Mouse (Mus musculus) myocyte (in vitro differentiated cells): ENCODE results near the gene Ly6f. TPM values are rescaled to one million over a fixed set of nuclear protein-coding genes. Genes with fewer than 3 reads are reported as not detected.

Source experiments
- H3K27me3 ChIP-seq: one replicate; pipeline ENCODE4 v1.6.1; 2011; ENCODE audit not compliant: control insufficient read depth, insufficient read depth, insufficient read length
- H3K36me3 ChIP-seq: one replicate; pipeline ENCODE4 v1.6.1; 2011; ENCODE audit not compliant: control insufficient read depth, insufficient read depth
- H3K4me2 ChIP-seq: one replicate; pipeline ENCODE4 v1.6.1; 2011; ENCODE audit warnings: low read depth, control low read depth
- H3K4me3 ChIP-seq: one replicate; pipeline ENCODE4 v1.5.1; 2011; ENCODE audit warnings: mild to moderate bottlenecking, control low read depth, moderate library complexity
- H3K79me2 ChIP-seq: one replicate; pipeline ENCODE4 v1.6.1; 2011; ENCODE audit not compliant: control insufficient read depth, insufficient read depth
- H3ac ChIP-seq: one replicate; pipeline ENCODE4 v1.6.1; 2011; ENCODE audit not compliant: control insufficient read depth, insufficient read length
- CEBPB ChIP-seq: IDR thresholded peaks from 2 replicates; pipeline ENCODE4 v1.6.1; 2011; ENCODE audit warnings: mild to moderate bottlenecking, moderate library complexity; ENCODE audit not compliant: poor library complexity, insufficient read depth, severe bottlenecking
- E2F4 ChIP-seq: IDR thresholded peaks from one replicate; pipeline ENCODE4 v1.6.1; 2011; ENCODE audit warnings: mild to moderate bottlenecking, control low read depth, moderate library complexity; ENCODE audit not compliant: insufficient read depth
- MAX ChIP-seq: IDR thresholded peaks from one replicate; pipeline ENCODE4 v1.6.1; 2011; ENCODE audit warnings: low read depth, mild to moderate bottlenecking, control low read depth
- MYOD1 ChIP-seq, 3 experiments: IDR thresholded peaks; one replicate each; pipeline ENCODE4 v1.6.1; 2011; ENCODE audit warnings: control low read depth in 2 of 3, low read depth in 2 of 3, mild to moderate bottlenecking in 2 of 3, moderate library complexity in 1 of 3; ENCODE audit not compliant: insufficient read length in 2 of 3, control insufficient read depth in 1 of 3
- MYOG ChIP-seq, 3 experiments: IDR thresholded peaks; one replicate each; pipeline ENCODE4 v1.6.1; 2011; ENCODE audit warnings: control low read depth in 2 of 3, low read depth in 2 of 3, mild to moderate bottlenecking in 2 of 3; ENCODE audit not compliant: insufficient read length in 2 of 3, control insufficient read depth in 1 of 3, insufficient read depth in 1 of 3
- POLR2A ChIP-seq: IDR thresholded peaks from one replicate; pipeline ENCODE4 v1.6.1; 2011; ENCODE audit warnings: low read depth, mild to moderate bottlenecking, control low read depth, moderate library complexity; ENCODE audit not compliant: insufficient read length
- POLR2AphosphoS2 ChIP-seq: IDR thresholded peaks from one replicate; pipeline ENCODE4 v1.6.1; 2011; ENCODE audit warnings: low read depth, control low read depth; ENCODE audit not compliant: insufficient read length
- REST ChIP-seq: IDR thresholded peaks from one replicate; pipeline ENCODE4 v1.6.1; 2011; ENCODE audit warnings: mild to moderate bottlenecking, control low read depth, moderate library complexity; ENCODE audit not compliant: insufficient read depth, insufficient read length
- SRF ChIP-seq: IDR thresholded peaks from one replicate; pipeline ENCODE4 v1.6.1; 2011; ENCODE audit warnings: low read depth; ENCODE audit not compliant: control insufficient read depth, insufficient read length
- TCF12 ChIP-seq: IDR thresholded peaks from one replicate; pipeline ENCODE4 v1.6.1; 2011; ENCODE audit warnings: mild to moderate bottlenecking, control low read depth; ENCODE audit not compliant: poor library complexity, insufficient read depth, severe bottlenecking
- TCF3 ChIP-seq: IDR thresholded peaks from one replicate; pipeline ENCODE4 v1.6.1; 2011; ENCODE audit warnings: low read depth, control low read depth; ENCODE audit not compliant: insufficient read length
- USF1 ChIP-seq: IDR thresholded peaks from one replicate; pipeline ENCODE4 v1.6.1; 2011; ENCODE audit warnings: low read depth, mild to moderate bottlenecking, control low read depth, moderate library complexity
- polyA plus RNA-seq: library from polyadenylated mRNA; unstranded; fragments of >200 nt; fragmentation: generic; extraction: Trizol; gene quantifications from one replicate; pipeline ENCODE4 v1.2.1, GENCODE M21; 2012; ENCODE audit warnings: missing spikeins

Gene Ly6f
- polyA plus RNA-seq, 1 experiment: 0.64 TPM

DNA sequence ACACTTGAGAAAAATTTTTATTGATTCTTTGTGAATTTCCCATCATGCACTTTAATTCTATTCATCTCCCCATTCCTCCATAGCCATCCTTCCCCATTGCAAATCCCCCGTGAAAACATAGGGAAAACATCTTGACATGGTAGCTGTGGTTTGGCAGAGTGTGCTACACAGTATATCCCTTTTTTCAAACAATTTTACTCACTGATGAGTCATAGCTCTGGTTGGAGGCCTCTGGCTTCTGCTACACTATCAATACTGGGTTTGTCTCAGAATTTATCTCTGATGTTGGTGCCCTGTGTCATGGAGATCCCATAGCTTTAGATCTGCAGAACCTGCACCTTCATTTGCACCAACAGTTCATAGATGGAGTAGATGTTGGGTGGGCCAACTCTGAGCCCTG, 24.2 kb downstream of the Ly6f start:
- no peak overlapping the region for H3K4me2 ChIP-seq
- no peak for TF ChIP-seq USF1
- TF ChIP-seq MAX: no peak
- no peak for TF ChIP-seq TCF12
- no peak for TF ChIP-seq TCF3
- TF ChIP-seq CEBPB: no peak
- TF ChIP-seq MYOG (IDR thresholded peaks at IDR 0.05; ENCODE audit: control insufficient read depth in 1 of 3, insufficient read depth in 1 of 3, insufficient read length in 2 of 3, low read depth in 2 of 3): no peak
- no peak for TF ChIP-seq MYOD1 (IDR thresholded peaks at IDR 0.05; ENCODE audit: control insufficient read depth in 1 of 3, insufficient read length in 2 of 3, low read depth in 2 of 3)
- no peak for TF ChIP-seq E2F4
- no peak for TF ChIP-seq POLR2A
- no peak for TF ChIP-seq POLR2AphosphoS2
- TF ChIP-seq SRF: no peak
- no peak for TF ChIP-seq REST
- H3K36me3 ChIP-seq: no peaks in the 10 kb centered on the region
- no peaks in the 10 kb centered on the region for H3K27me3 ChIP-seq
- H3K79me2 ChIP-seq: no peaks in the 10 kb centered on the region
- H3K4me3 ChIP-seq: no peak overlapping the region
- H3ac ChIP-seq: no peak overlapping the region

DNA sequence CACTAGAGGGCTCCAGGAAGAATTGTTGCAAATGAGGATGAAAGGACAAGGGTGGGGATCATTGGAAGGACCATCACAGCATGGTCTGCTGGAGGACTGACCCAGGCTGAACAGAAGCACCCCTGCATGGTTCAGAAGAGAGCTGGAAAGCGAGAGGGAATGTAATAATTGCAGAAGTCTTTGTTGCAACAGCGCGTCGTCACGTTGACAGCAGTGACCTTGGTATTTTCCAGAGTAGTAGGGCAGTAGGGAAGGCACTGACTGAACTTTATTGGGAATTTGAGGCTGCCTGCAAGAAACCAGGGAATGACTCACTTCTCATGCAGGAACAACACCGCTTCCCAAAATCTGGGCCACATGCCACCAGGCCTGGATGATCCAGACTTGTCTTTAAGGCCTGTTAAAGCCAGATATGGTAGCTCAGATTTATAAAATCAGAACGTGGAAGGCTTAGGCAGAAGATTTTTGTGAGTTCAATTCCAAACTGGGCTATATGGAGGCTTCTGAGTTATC, 25.7 kb downstream of the Ly6f start:
- Histone ChIP-seq H3K79me2 (no peaks in the 10 kb centered on the region), H3K36me3 (no peaks in the 10 kb centered on the region), H3K27me3 (no peaks in the 10 kb centered on the region), H3K4me2 (no peak overlapping the region), H3ac (no peak overlapping the region), H3K4me3 (no peak overlapping the region)
- no peak for TF ChIP-seq SRF
- peak; percentile 60 for TF ChIP-seq CEBPB

DNA sequence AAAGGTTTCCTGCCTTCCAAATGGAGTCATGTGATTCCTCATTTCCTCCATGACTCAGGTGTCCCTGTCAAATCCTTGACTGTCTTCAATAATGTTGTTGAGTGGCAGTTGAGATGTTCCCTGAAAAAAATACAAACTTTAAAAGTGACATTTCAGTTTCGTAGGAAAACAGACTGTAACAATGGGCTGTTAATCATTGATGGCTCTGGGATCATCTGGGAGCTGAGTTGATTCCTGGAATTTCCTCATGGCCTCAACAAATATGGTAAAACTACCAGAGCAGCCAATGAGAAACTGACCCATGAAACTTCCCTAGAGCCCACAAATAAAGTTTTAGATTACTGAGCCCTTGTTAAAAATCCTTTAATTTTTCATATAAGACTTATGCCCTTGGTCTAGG, 37.9 kb downstream of the Ly6f start:
- H3ac ChIP-seq: no peak overlapping the region
- no peak for TF ChIP-seq MAX
- TF ChIP-seq MYOG (IDR thresholded peaks at IDR 0.05; ENCODE audit: control insufficient read depth in 1 of 3, insufficient read depth in 1 of 3, insufficient read length in 2 of 3, low read depth in 2 of 3): no peak
- TF ChIP-seq TCF12: no peak
- no peak for TF ChIP-seq POLR2A
- no peak for TF ChIP-seq CEBPB
- H3K27me3 ChIP-seq: no peaks in the 10 kb centered on the region
- no peak overlapping the region for H3K4me3 ChIP-seq
- no peak overlapping the region for H3K4me2 ChIP-seq
- H3K79me2 ChIP-seq: no peaks in the 10 kb centered on the region
- H3K36me3 ChIP-seq: no peaks in the 10 kb centered on the region

DNA sequence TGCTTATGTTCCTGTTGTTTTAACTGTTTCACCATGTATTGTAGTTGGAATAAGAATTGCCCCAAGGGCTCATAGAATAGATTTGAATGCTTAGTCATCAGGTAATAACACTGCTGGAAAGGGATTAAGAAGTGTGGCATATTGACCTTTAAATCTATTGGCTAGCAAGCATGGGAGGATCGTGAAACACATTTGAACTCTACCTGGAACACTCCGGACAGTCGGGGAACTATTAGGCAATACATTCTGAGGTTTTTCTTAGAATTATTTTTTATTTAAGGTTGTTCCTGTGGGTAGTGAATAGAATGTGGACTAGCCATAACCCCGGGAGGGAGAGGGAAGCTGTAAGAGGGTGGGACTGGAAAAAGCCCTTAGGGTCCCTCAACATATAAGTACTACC, 41.0 kb downstream of the Ly6f start:
- Histone ChIP-seq H3K36me3 (no peaks in the 10 kb centered on the region), H3K27me3 (no peaks in the 10 kb centered on the region), H3ac (no peak overlapping the region), H3K4me3 (no peak overlapping the region), H3K4me2 (no peak overlapping the region), H3K79me2 (no peaks in the 10 kb centered on the region)
- TF ChIP-seq CEBPB: no peak
- no peak for TF ChIP-seq E2F4
- TF ChIP-seq TCF3: no peak
- no peak for TF ChIP-seq REST
- no peak for TF ChIP-seq POLR2AphosphoS2
- TF ChIP-seq MYOD1 (IDR thresholded peaks at IDR 0.05; ENCODE audit: control insufficient read depth in 1 of 3, insufficient read length in 2 of 3, low read depth in 2 of 3): no peak
- no peak for TF ChIP-seq MAX
- no peak for TF ChIP-seq USF1
- TF ChIP-seq TCF12: no peak
- TF ChIP-seq SRF: no peak
- TF ChIP-seq MYOG (IDR thresholded peaks at IDR 0.05; ENCODE audit: control insufficient read depth in 1 of 3, insufficient read depth in 1 of 3, insufficient read length in 2 of 3, low read depth in 2 of 3): no peak
- no peak for TF ChIP-seq POLR2A

DNA sequence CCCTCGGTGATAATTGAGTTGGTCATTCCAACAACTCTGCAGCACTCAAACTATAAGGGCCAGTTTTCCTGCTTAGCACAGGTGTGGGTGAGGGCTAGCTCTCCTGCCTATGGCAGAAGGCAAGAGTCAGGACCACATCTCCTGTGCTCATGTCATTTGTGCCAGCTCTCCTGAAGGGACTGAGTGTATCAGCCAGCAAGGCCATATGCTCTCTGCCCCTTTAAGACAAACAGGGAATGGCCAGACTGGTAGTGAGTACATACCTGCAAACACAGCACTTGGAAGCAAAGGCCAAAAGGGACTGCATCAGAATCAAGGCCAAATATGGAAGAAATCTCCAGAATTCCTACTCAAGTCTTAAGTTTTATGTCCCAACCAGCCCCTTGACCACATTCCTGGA, 41.7 kb downstream of the Ly6f start:
- no peaks in the 10 kb centered on the region for H3K27me3 ChIP-seq
- no peak overlapping the region for H3K4me3 ChIP-seq
- TF ChIP-seq REST (no peak), MYOD1 (IDR thresholded peaks at IDR 0.05; ENCODE audit: control insufficient read depth in 1 of 3, insufficient read length in 2 of 3, low read depth in 2 of 3) (no peak), CEBPB (no peak), POLR2AphosphoS2 (no peak), TCF3 (no peak), E2F4 (no peak), MAX (no peak), MYOG (IDR thresholded peaks at IDR 0.05; ENCODE audit: control insufficient read depth in 1 of 3, insufficient read depth in 1 of 3, insufficient read length in 2 of 3, low read depth in 2 of 3) (no peak), TCF12 (no peak)
- no peak overlapping the region for H3ac ChIP-seq
- no peaks in the 10 kb centered on the region for H3K36me3 ChIP-seq
- H3K4me2 ChIP-seq: no peak overlapping the region
- no peaks in the 10 kb centered on the region for H3K79me2 ChIP-seq
